Mouse (Mus musculus): ENCODE measurements around the gene Adk.

GRCm38 (mm10) chr14:21459163-21459562 lies 406.8 kb downstream of the Adk start:
- no peak for TF ChIP-seq POLR2A (IDR thresholded peaks at IDR 0.05; ENCODE audit: control insufficient read depth in 1 of 2, insufficient read depth in 1 of 2, low read depth in 1 of 2, low read length in 2 of 2, poor library complexity in 1 of 2)
- TF ChIP-seq GATA1 (IDR thresholded peaks at IDR 0.05; ENCODE audit: low read depth, low read length): no peak
- TF ChIP-seq EP300 (IDR thresholded peaks at IDR 0.05; ENCODE audit: low read depth in 1 of 2, low read length in 2 of 2): no peak
- TF ChIP-seq MYC (IDR thresholded peaks at IDR 0.05; ENCODE audit: low read depth, low read length): no peak
- no peak for TF ChIP-seq NELFE (IDR thresholded peaks at IDR 0.05; ENCODE audit: low read depth, low read length)
- no peak for TF ChIP-seq CHD2 (IDR thresholded peaks at IDR 0.05; ENCODE audit: low read length)
- no peak for TF ChIP-seq MAX (IDR thresholded peaks at IDR 0.05; ENCODE audit: low read length)
- no peak for TF ChIP-seq MYB (IDR thresholded peaks at IDR 0.05; ENCODE audit: low read depth, low read length)
- TF ChIP-seq MAZ (IDR thresholded peaks at IDR 0.05; ENCODE audit: low read depth, low read length): no peak
- TF ChIP-seq TBP (IDR thresholded peaks at IDR 0.05; ENCODE audit: low read depth, low read length): no peak
